Comparison of ENCODE assay signal across 8 mouse cellular contexts in genomic region chr10:128409692-128410559, GRCm38 (mm10). TPM values are rescaled to one million over a fixed set of nuclear protein-coding genes. Genes with fewer than 3 reads are reported as not detected.
DNase-seq lines count a peak whose midpoint lies in the region; ATAC-seq and TF ChIP-seq lines count a peak whose summit lies in the region.

No protein-coding gene starts in this region.

- no peaks in the 10 kb centered on the region for H3K9me3 ChIP-seq in CH12.LX (replicated peaks; ENCODE audit: low read length)
- H3K9me3 ChIP-seq in forebrain, embryonic 11.5 days (ENCODE audit: control insufficient read depth, low read length), result no peaks in the 10 kb centered on the region
- no peaks in the 10 kb centered on the region for H3K9me3 ChIP-seq in heart, embryonic 16.5 days (replicated peaks; ENCODE audit: control insufficient read depth, low read length)
- no peaks in the 10 kb centered on the region for H3K9me3 ChIP-seq in liver, embryonic 15.5 days (replicated peaks)
- H3K9me3 ChIP-seq in neural tube, embryonic 12.5 days, result no peaks in the 10 kb centered on the region

- 8% methylated on average over 36 of the region's 36 CpGs for WGBS in forebrain, embryonic 11.5 days
- 6% methylated on average over 36 of the region's 36 CpGs for WGBS in heart, embryonic 16.5 days
- 4% methylated on average over 36 of the region's 36 CpGs for WGBS in liver, embryonic 15.5 days (ENCODE audit: insufficient replicate concordance)
- WGBS in neural tube, embryonic 12.5 days, result 5% methylated on average over 36 of the region's 36 CpGs

- H3K27me3 ChIP-seq in CH12.LX (replicated peaks), result no peaks in the 10 kb centered on the region
- H3K27me3 ChIP-seq in forebrain, embryonic 11.5 days (ENCODE audit: control insufficient read depth, insufficient read depth, low read length), result no peaks in the 10 kb centered on the region
- H3K27me3 ChIP-seq in heart, embryonic 16.5 days (ENCODE audit: control insufficient read depth, insufficient read depth, low read length), result no peaks in the 10 kb centered on the region
- H3K27me3 ChIP-seq in liver, embryonic 15.5 days, result no peaks in the 10 kb centered on the region
- no peaks in the 10 kb centered on the region for H3K27me3 ChIP-seq in neural tube, embryonic 12.5 days (replicated peaks)

- in situ Hi-C loops in CH12.LX (cut with MboI; ENCODE audit: low pct_ligation_motif_present, low pct_unique_long_range_greater_than_20kb, low sequenced_read_pairs), result no loop called here

- peak overlapping the region; percentile 71 to 92 (median 92) for H3K4me3 ChIP-seq in CH12.LX (replicated peaks in 1 of 3; ENCODE audit: low read depth in 2 of 3, low read length in 2 of 3, poor library complexity in 1 of 3)
- peak overlapping the region; percentile 93 for H3K4me3 ChIP-seq in forebrain, embryonic 11.5 days (ENCODE audit: low read depth, low read length)
- H3K4me3 ChIP-seq in heart, embryonic 16.5 days (ENCODE audit: low read length), result peak overlapping the region; percentile 100
- peak overlapping the region; percentile 84 for H3K4me3 ChIP-seq in liver, embryonic 15.5 days (replicated peaks)
- peak overlapping the region; percentile 97 for H3K4me3 ChIP-seq in neural tube, embryonic 12.5 days

- H3K4me2 ChIP-seq in CH12.LX (ENCODE audit: insufficient read depth, low read depth, poor library complexity, severe bottlenecking), result peak overlapping the region; percentile 87
- H3K4me2 ChIP-seq in forebrain, embryonic 11.5 days (ENCODE audit: low read depth, low read length, severe bottlenecking), result peak overlapping the region; percentile 96
- H3K4me2 ChIP-seq in heart, embryonic 16.5 days (ENCODE audit: low read depth, low read length), result peak overlapping the region; percentile 98
- H3K4me2 ChIP-seq in liver, embryonic 15.5 days, result peak overlapping the region; percentile 98
- peak overlapping the region; percentile 97 for H3K4me2 ChIP-seq in neural tube, embryonic 12.5 days (replicated peaks)

- H3K79me2 ChIP-seq in CH12.LX (replicated peaks; ENCODE audit: control insufficient read depth, extremely low read depth, insufficient read depth, poor library complexity, severe bottlenecking), result peaks cover 20% of the 10 kb centered on the region

- TF ChIP-seq EP300 in CH12.LX (IDR thresholded peaks at IDR 0.05; ENCODE audit: low read length), result no peak

- H3K27ac ChIP-seq in CH12.LX (ENCODE audit: insufficient read depth, low read depth), result peak overlapping the region; percentile 43
- peak overlapping the region; percentile 82 for H3K27ac ChIP-seq in forebrain, embryonic 11.5 days (ENCODE audit: low read depth, low read length)
- H3K27ac ChIP-seq in heart, embryonic 16.5 days (ENCODE audit: low read length), result peak overlapping the region; percentile 98
- peak overlapping the region; percentile 82 for H3K27ac ChIP-seq in liver, embryonic 15.5 days (replicated peaks)
- peak overlapping the region; percentile 58 for H3K27ac ChIP-seq in neural tube, embryonic 12.5 days

- dilution Hi-C loops in CH12.LX (cut with MboI; ENCODE audit: extremely low pct_ligation_motif_present, extremely low pct_unique_long_range_greater_than_20kb, low sequenced_read_pairs), result no loop called here

- peak; percentile 58 to 70 for TF ChIP-seq CTCF in CH12.LX (conservative IDR thresholded peaks at IDR 0.05 in 1 of 2, IDR thresholded peaks at IDR 0.05 in 1 of 2; ENCODE audit: low read depth in 2 of 2, low read length in 2 of 2)

- peak; percentile 98 for DNase-seq in CH12.LX (ENCODE audit: extremely low read depth)
- DNase-seq in c-Kit-positive CD71-positive TER-119-negative erythroid progenitor cells, embryonic 14.5 days (ENCODE audit: low read depth), result peak; percentile 98
- DNase-seq in forebrain, embryonic 11.5 days (ENCODE audit: low spot score), result peak; percentile 98
- DNase-seq in kidney, postnatal 36 days, result peak; percentile 99
- DNase-seq in telencephalon, adult 2 months (ENCODE audit: low read depth, low spot score), result peak; percentile 99

- TF ChIP-seq POLR2A in CH12.LX (IDR thresholded peaks at IDR 0.05; ENCODE audit: low read depth, low read length), result peak; percentile 64; the same call in 1 of the 2 replicates

- peak overlapping the region; percentile 84 for H3K9ac ChIP-seq in CH12.LX (ENCODE audit: insufficient read depth, low read depth)
- H3K9ac ChIP-seq in forebrain, embryonic 11.5 days (ENCODE audit: low read length), result peak overlapping the region; percentile 96
- peak overlapping the region; percentile 90 for H3K9ac ChIP-seq in heart, embryonic 16.5 days (ENCODE audit: low read length)
- peak overlapping the region; percentile 79 for H3K9ac ChIP-seq in liver, embryonic 15.5 days
- H3K9ac ChIP-seq in neural tube, embryonic 12.5 days, result peak overlapping the region; percentile 77

- peak; percentile 6 for TF ChIP-seq RAD21 in CH12.LX (IDR thresholded peaks at IDR 0.05; ENCODE audit: low read depth, low read length)

- H3K36me3 ChIP-seq in CH12.LX (replicated peaks in 1 of 2; ENCODE audit: control insufficient read depth in 1 of 2, insufficient read depth in 1 of 2, low read length in 1 of 2), result peaks cover 17 to 46% of the 10 kb centered on the region in 2 experiments
- no peaks in the 10 kb centered on the region for H3K36me3 ChIP-seq in forebrain, embryonic 11.5 days (ENCODE audit: control insufficient read depth, insufficient read depth, low read length)
- H3K36me3 ChIP-seq in heart, embryonic 16.5 days (ENCODE audit: control insufficient read depth, insufficient read depth), result peaks cover 6% of the 10 kb centered on the region; the same call in 1 of the 2 replicates
- H3K36me3 ChIP-seq in liver, embryonic 15.5 days (replicated peaks), result peaks cover 20% of the 10 kb centered on the region
- H3K36me3 ChIP-seq in neural tube, embryonic 12.5 days, result peaks cover 32% of the 10 kb centered on the region

- H3K4me1 ChIP-seq in CH12.LX (ENCODE audit: control insufficient read depth in 1 of 2, insufficient read depth in 2 of 2), result peaks cover 8 to 29% of the 10 kb centered on the region in 2 experiments; a peak in 3 of 4 replicates
- H3K4me1 ChIP-seq in forebrain, embryonic 11.5 days (replicated peaks; ENCODE audit: control insufficient read depth, insufficient read depth, low read length), result peaks cover 13% of the 10 kb centered on the region
- H3K4me1 ChIP-seq in heart, embryonic 16.5 days (ENCODE audit: control insufficient read depth, insufficient read depth, low read length), result peaks cover 32% of the 10 kb centered on the region
- peaks cover 53% of the 10 kb centered on the region for H3K4me1 ChIP-seq in liver, embryonic 15.5 days (replicated peaks)
- peaks cover 40% of the 10 kb centered on the region for H3K4me1 ChIP-seq in neural tube, embryonic 12.5 days

- ATAC-seq in forebrain, embryonic 11.5 days (replicated peaks; ENCODE audit: low FRiP score), result peak; percentile 90
- peak; percentile 87 for ATAC-seq in heart, embryonic 16.5 days (replicated peaks; ENCODE audit: extremely low read depth, insufficient read depth, low FRiP score)
- peak; percentile 87 for ATAC-seq in liver, embryonic 15.5 days (ENCODE audit: insufficient read depth)
- ATAC-seq in neural tube, embryonic 12.5 days (ENCODE audit: low FRiP score, low read depth), result peak; percentile 88

RNA-seq across cellular contexts. Expression of gene Nabp2, which starts 1.4 kb away (rescaled TPM):
- total RNA-seq in CH12.LX (2012; rRNA removed) (43.7 and 45.8 TPM in 2 replicates), CH12.LX (2014; rRNA removed) (40.3 and 46.9 TPM in 2 replicates)
- polyA plus RNA-seq in CH12.LX (2012; ENCODE audit: insufficient read length, low read depth), result 123 and 147 TPM in 2 replicates
- 151 TPM in 2 replicates for polyA plus RNA-seq in forebrain, embryonic 11.5 days (2014; fragmentation: Nextera tagmentation; extraction: Ambion mirVana)
- 55.9 and 60.4 TPM in 2 replicates for polyA plus RNA-seq in heart, embryonic 16.5 days (2015; fragmentation: Nextera tagmentation; extraction: Ambion mirVana)
- polyA plus RNA-seq in liver, embryonic 15.5 days (2015; fragmentation: Nextera tagmentation; extraction: Ambion mirVana), result 35.3 and 37.5 TPM in 2 replicates
- 109 and 115 TPM in 2 replicates for polyA plus RNA-seq in neural tube, embryonic 12.5 days (2016; fragmentation: Nextera tagmentation; extraction: Ambion mirVana)

RNA-seq across cellular contexts. Expression of gene Rnf41, which starts 1.5 kb away (rescaled TPM):
- total RNA-seq in CH12.LX (2012; rRNA removed), result 19.9 and 20.1 TPM in 2 replicates
- total RNA-seq in CH12.LX (2014; rRNA removed), result 15.3 and 15.9 TPM in 2 replicates
- 17.4 TPM in 2 replicates for polyA plus RNA-seq in CH12.LX (2012; ENCODE audit: insufficient read length, low read depth)
- 41.5 and 47.9 TPM in 2 replicates for polyA plus RNA-seq in forebrain, embryonic 11.5 days (2014; fragmentation: Nextera tagmentation; extraction: Ambion mirVana)
- 29.9 and 31.7 TPM in 2 replicates for polyA plus RNA-seq in heart, embryonic 16.5 days (2015; fragmentation: Nextera tagmentation; extraction: Ambion mirVana)
- 8.5 and 9.6 TPM in 2 replicates for polyA plus RNA-seq in liver, embryonic 15.5 days (2015; fragmentation: Nextera tagmentation; extraction: Ambion mirVana)
- polyA plus RNA-seq in neural tube, embryonic 12.5 days (2016; fragmentation: Nextera tagmentation; extraction: Ambion mirVana), result 61.3 and 61.4 TPM in 2 replicates

RNA-seq across cellular contexts. Expression of gene Slc39a5, which starts 8.9 kb away (rescaled TPM):
- 0.21 TPM in 1 of 2 replicates, not detected in the other for total RNA-seq in CH12.LX (2012; rRNA removed)
- not detected in 2 replicates for total RNA-seq in CH12.LX (2014; rRNA removed)
- polyA plus RNA-seq in CH12.LX (2012; ENCODE audit: insufficient read length, low read depth), result 0.11 TPM in 1 of 2 replicates, not detected in the other
- polyA plus RNA-seq in forebrain, embryonic 11.5 days (2014; fragmentation: Nextera tagmentation; extraction: Ambion mirVana), result 0.24 TPM in 1 of 2 replicates, not detected in the other
- 0.41 TPM in 1 of 2 replicates, not detected in the other for polyA plus RNA-seq in heart, embryonic 16.5 days (2015; fragmentation: Nextera tagmentation; extraction: Ambion mirVana)
- polyA plus RNA-seq in liver, embryonic 15.5 days (2015; fragmentation: Nextera tagmentation; extraction: Ambion mirVana), result 69.9 and 90.8 TPM in 2 replicates
- not detected in 2 replicates for polyA plus RNA-seq in neural tube, embryonic 12.5 days (2016; fragmentation: Nextera tagmentation; extraction: Ambion mirVana)

RNA-seq across cellular contexts. Expression of gene Ankrd52, which starts 33.0 kb away (rescaled TPM):
- 15.3 and 15.8 TPM in 2 replicates for total RNA-seq in CH12.LX (2012; rRNA removed)
- 3.5 and 4.3 TPM in 2 replicates for total RNA-seq in CH12.LX (2014; rRNA removed)
- polyA plus RNA-seq in CH12.LX (2012; ENCODE audit: insufficient read length, low read depth), result 45.9 and 51.0 TPM in 2 replicates
- 13.3 and 15.4 TPM in 2 replicates for polyA plus RNA-seq in forebrain, embryonic 11.5 days (2014; fragmentation: Nextera tagmentation; extraction: Ambion mirVana)
- polyA plus RNA-seq in heart, embryonic 16.5 days (2015; fragmentation: Nextera tagmentation; extraction: Ambion mirVana), result 8.1 and 8.5 TPM in 2 replicates
- 4.9 and 5.6 TPM in 2 replicates for polyA plus RNA-seq in liver, embryonic 15.5 days (2015; fragmentation: Nextera tagmentation; extraction: Ambion mirVana)
- 10.2 and 13.2 TPM in 2 replicates for polyA plus RNA-seq in neural tube, embryonic 12.5 days (2016; fragmentation: Nextera tagmentation; extraction: Ambion mirVana)

RNA-seq across cellular contexts. Expression of gene Coq10a, which starts 41.1 kb away (rescaled TPM):
- total RNA-seq in CH12.LX (2012; rRNA removed) (8.4 and 11.1 TPM in 2 replicates), CH12.LX (2014; rRNA removed) (5.7 and 7.7 TPM in 2 replicates)
- 8.6 and 12.1 TPM in 2 replicates for polyA plus RNA-seq in CH12.LX (2012; ENCODE audit: insufficient read length, low read depth)
- polyA plus RNA-seq in forebrain, embryonic 11.5 days (2014; fragmentation: Nextera tagmentation; extraction: Ambion mirVana), result 21.0 and 23.1 TPM in 2 replicates
- 13.4 and 19.4 TPM in 2 replicates for polyA plus RNA-seq in heart, embryonic 16.5 days (2015; fragmentation: Nextera tagmentation; extraction: Ambion mirVana)
- 4.6 and 5.2 TPM in 2 replicates for polyA plus RNA-seq in liver, embryonic 15.5 days (2015; fragmentation: Nextera tagmentation; extraction: Ambion mirVana)
- 33.3 and 35.2 TPM in 2 replicates for polyA plus RNA-seq in neural tube, embryonic 12.5 days (2016; fragmentation: Nextera tagmentation; extraction: Ambion mirVana)

Comparison
In these comparisons a context has a peak if more than half of its experiments do, and no peak if none do; other contexts are left out.
1. Peak in every context shown above with its lines: DNase-seq, ATAC-seq, H3K4me3 ChIP-seq and H3K27ac ChIP-seq.
2. H3K27ac ChIP-seq: peak in every context shown above with its lines; median percentile 98 in heart, embryonic 16.5 days; 82 in forebrain, embryonic 11.5 days; 82 in liver, embryonic 15.5 days; 58 in neural tube, embryonic 12.5 days; 43 in CH12.LX.
3. RNA of gene Slc39a5, which starts 8.9 kb away (polyA plus RNA-seq): 69.9 to 90.8 TPM in liver, embryonic 15.5 days; 0.41 TPM in heart, embryonic 16.5 days, 0.11 TPM in CH12.LX, not detected in neural tube, embryonic 12.5 days and 0.24 TPM in forebrain, embryonic 11.5 days; every median in the first group is over 10 times any median in the second.